Mouse (Mus musculus): Measurements from ENCODE around the gene Ptprt. TPM values are rescaled to one million over a fixed set of nuclear protein-coding genes. Genes with fewer than 3 reads are reported as not detected.

Gene Ptprt
- total and polyA plus RNA-seq, 2 experiments from 2014 or later: 15.7 to 68.3 TPM

GRCm38 (mm10) chr2:161982311-161982710 is 678.6 kb downstream of the Ptprt start:
- no peaks in the 10 kb centered on the region for H3K36me3 ChIP-seq (ENCODE audit: insufficient read depth, low read length)
- no peak overlapping the region for H3K27ac ChIP-seq
- ATAC-seq (no peak), DNase-seq (ENCODE audit: low spot score) (no peak)
- 87% methylated on average over 3 of the region's 3 CpGs for WGBS
- no peak for TF ChIP-seq CTCF (IDR thresholded peaks at IDR 0.05; ENCODE audit: low read depth)
- no peak overlapping the region for H3K4me3 ChIP-seq (ENCODE audit: low read length)
- H3K4me2 ChIP-seq (ENCODE audit: low read depth, low read length): no peak overlapping the region
- no peaks in the 10 kb centered on the region for H3K27me3 ChIP-seq (ENCODE audit: insufficient read depth, low read length)
- no peak overlapping the region for H3K9ac ChIP-seq (replicated peaks; ENCODE audit: low read length)
- no peaks in the 10 kb centered on the region for H3K9me3 ChIP-seq (ENCODE audit: low read length)
- H3K4me1 ChIP-seq (ENCODE audit: insufficient read depth, low read length): no peaks in the 10 kb centered on the region

GRCm38 (mm10) chr2:161961179-161962163 is 699.5 kb downstream of the Ptprt start:
- DNase-seq (ENCODE audit: low spot score) (peak; percentile 68), ATAC-seq (no peak)
- WGBS: 44% methylated on average over 7 of the region's 7 CpGs
- peak overlapping the region; percentile 26; the same call in 1 of the 2 replicates for H3K27ac ChIP-seq
- no peak overlapping the region for H3K4me3 ChIP-seq (ENCODE audit: low read length)
- H3K9me3 ChIP-seq (ENCODE audit: low read length): no peaks in the 10 kb centered on the region
- H3K9ac ChIP-seq (replicated peaks; ENCODE audit: low read length): no peak overlapping the region
- no peaks in the 10 kb centered on the region for H3K36me3 ChIP-seq (ENCODE audit: insufficient read depth, low read length)
- H3K27me3 ChIP-seq (ENCODE audit: insufficient read depth, low read length): no peaks in the 10 kb centered on the region
- no peak for TF ChIP-seq CTCF (IDR thresholded peaks at IDR 0.05; ENCODE audit: low read depth)
- H3K4me2 ChIP-seq (ENCODE audit: low read depth, low read length): no peak overlapping the region
- no peaks in the 10 kb centered on the region for H3K4me1 ChIP-seq (ENCODE audit: insufficient read depth, low read length)

GRCm38 (mm10) chr2:161945424-161945823 is 715.5 kb downstream of the Ptprt start:
- H3K4me2 ChIP-seq (ENCODE audit: low read depth, low read length): no peak overlapping the region
- TF ChIP-seq CTCF (IDR thresholded peaks at IDR 0.05; ENCODE audit: low read depth): no peak
- no peak overlapping the region for H3K9ac ChIP-seq (replicated peaks; ENCODE audit: low read length)
- no peak overlapping the region for H3K27ac ChIP-seq
- WGBS: 95% methylated on average over 6 of the region's 6 CpGs
- DNase-seq (ENCODE audit: low spot score): no peak
- H3K4me1 ChIP-seq (ENCODE audit: insufficient read depth, low read length): no peaks in the 10 kb centered on the region
- H3K9me3 ChIP-seq (ENCODE audit: low read length): no peaks in the 10 kb centered on the region
- no peak for ATAC-seq
- H3K4me3 ChIP-seq (ENCODE audit: low read length): no peak overlapping the region
- H3K36me3 ChIP-seq (ENCODE audit: insufficient read depth, low read length): no peaks in the 10 kb centered on the region
- no peaks in the 10 kb centered on the region for H3K27me3 ChIP-seq (ENCODE audit: insufficient read depth, low read length)

GRCm38 (mm10) chr2:161944689-161945088 is 716.3 kb downstream of the Ptprt start:
- Histone ChIP-seq H3K4me2 (ENCODE audit: low read depth, low read length) (no peak overlapping the region), H3K27me3 (ENCODE audit: insufficient read depth, low read length) (no peaks in the 10 kb centered on the region), H3K4me3 (ENCODE audit: low read length) (no peak overlapping the region), H3K4me1 (ENCODE audit: insufficient read depth, low read length) (no peaks in the 10 kb centered on the region), H3K36me3 (ENCODE audit: insufficient read depth, low read length) (no peaks in the 10 kb centered on the region), H3K9ac (replicated peaks; ENCODE audit: low read length) (no peak overlapping the region), H3K9me3 (ENCODE audit: low read length) (no peaks in the 10 kb centered on the region), H3K27ac (no peak overlapping the region)
- no peak for TF ChIP-seq CTCF (IDR thresholded peaks at IDR 0.05; ENCODE audit: low read depth)
- ATAC-seq (no peak), DNase-seq (ENCODE audit: low spot score) (no peak)
- WGBS: 83% methylated on average over 4 of the region's 4 CpGs

GRCm38 (mm10) chr2:161941991-161942390 is 719.0 kb downstream of the Ptprt start:
- TF ChIP-seq CTCF (IDR thresholded peaks at IDR 0.05; ENCODE audit: low read depth): no peak
- no peaks in the 10 kb centered on the region for H3K36me3 ChIP-seq (ENCODE audit: insufficient read depth, low read length)
- no peak overlapping the region for H3K4me2 ChIP-seq (ENCODE audit: low read depth, low read length)
- no peak overlapping the region for H3K27ac ChIP-seq
- ATAC-seq (no peak), DNase-seq (ENCODE audit: low spot score) (no peak)
- 84% methylated on average over 2 of the region's 2 CpGs for WGBS
- no peak overlapping the region for H3K4me3 ChIP-seq (ENCODE audit: low read length)
- no peaks in the 10 kb centered on the region for H3K27me3 ChIP-seq (ENCODE audit: insufficient read depth, low read length)
- no peaks in the 10 kb centered on the region for H3K4me1 ChIP-seq (ENCODE audit: insufficient read depth, low read length)
- no peaks in the 10 kb centered on the region for H3K9me3 ChIP-seq (ENCODE audit: low read length)
- H3K9ac ChIP-seq (replicated peaks; ENCODE audit: low read length): no peak overlapping the region

GRCm38 (mm10) chr2:161907214-161907613 is 753.7 kb downstream of the Ptprt start:
- Histone ChIP-seq H3K4me1 (ENCODE audit: insufficient read depth, low read length) (no peaks in the 10 kb centered on the region), H3K36me3 (ENCODE audit: insufficient read depth, low read length) (no peaks in the 10 kb centered on the region), H3K27me3 (ENCODE audit: insufficient read depth, low read length) (no peaks in the 10 kb centered on the region), H3K4me3 (ENCODE audit: low read length) (no peak overlapping the region), H3K27ac (no peak overlapping the region), H3K4me2 (ENCODE audit: low read depth, low read length) (no peak overlapping the region), H3K9ac (replicated peaks; ENCODE audit: low read length) (no peak overlapping the region), H3K9me3 (ENCODE audit: low read length) (no peaks in the 10 kb centered on the region)
- DNase-seq (ENCODE audit: low spot score) (no peak), ATAC-seq (no peak)
- WGBS: 78% methylated on average over 7 of the region's 7 CpGs
- no peak for TF ChIP-seq CTCF (IDR thresholded peaks at IDR 0.05; ENCODE audit: low read depth)

- no peaks in the 10 kb centered on the region for H3K36me3 ChIP-seq (ENCODE audit: insufficient read depth, low read length)
- H3K4me2 ChIP-seq (ENCODE audit: low read depth, low read length): no peak overlapping the region
- H3K9ac ChIP-seq (replicated peaks; ENCODE audit: low read length): no peak overlapping the region
- H3K4me1 ChIP-seq (ENCODE audit: insufficient read depth, low read length): no peaks in the 10 kb centered on the region
- no peak overlapping the region for H3K4me3 ChIP-seq (ENCODE audit: low read length)
- DNase-seq (ENCODE audit: low spot score) (no peak), ATAC-seq (no peak)
- no peaks in the 10 kb centered on the region for H3K27me3 ChIP-seq (ENCODE audit: insufficient read depth, low read length)
- no peak overlapping the region for H3K27ac ChIP-seq
- no peaks in the 10 kb centered on the region for H3K9me3 ChIP-seq (ENCODE audit: low read length)
- TF ChIP-seq CTCF (IDR thresholded peaks at IDR 0.05; ENCODE audit: low read depth): no peak
- WGBS: 90% methylated on average over 3 of the region's 3 CpGs
Measured at GRCm38 (mm10) chr2:161902196-161902595, 758.8 kb downstream of the Ptprt start.
